ENCODE assay signal across 7 mouse cellular contexts in the genomic region with DNA sequence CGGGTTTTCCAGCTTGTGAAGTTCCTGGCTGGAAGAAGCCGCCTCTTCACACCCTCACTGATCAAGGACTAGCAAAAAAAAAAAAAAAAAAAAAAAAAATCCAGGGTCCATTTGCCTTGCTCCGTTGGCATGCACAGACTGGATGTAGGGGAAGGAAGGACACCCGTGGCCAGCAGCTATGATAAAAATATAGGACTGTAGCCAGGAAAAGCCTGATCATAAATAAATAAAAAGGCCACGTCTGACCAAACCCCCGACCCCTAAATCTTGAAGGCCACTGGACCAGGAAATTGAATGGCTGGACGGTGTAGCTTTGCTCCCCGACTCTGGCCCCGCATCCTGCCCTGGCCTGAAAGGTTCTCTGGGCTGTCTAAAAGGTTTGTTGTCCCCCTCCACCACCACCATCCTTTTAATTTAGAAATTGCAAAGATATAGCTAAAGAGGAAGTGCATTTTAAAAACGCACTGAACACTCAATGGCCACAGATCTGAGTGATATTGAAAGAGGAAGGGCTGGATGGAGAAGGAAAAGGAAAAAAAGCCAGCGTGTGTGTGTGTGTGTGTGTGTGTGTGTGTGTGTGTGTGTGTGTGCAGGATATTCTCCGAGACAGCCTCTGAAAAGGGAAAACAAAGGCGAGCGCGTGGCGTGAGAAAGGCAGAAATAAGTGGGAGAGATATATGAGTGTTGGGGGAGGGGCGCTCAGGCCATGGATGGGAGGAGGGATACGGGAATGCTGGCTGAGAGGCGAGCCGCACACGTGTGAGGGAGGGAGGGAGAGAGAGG.
DNase-seq lines count a peak whose midpoint lies in the region; ATAC-seq and TF ChIP-seq lines count a peak whose summit lies in the region.

No protein-coding gene starts in this region.

- peak overlapping the region; percentile 25 for H3K4me3 ChIP-seq in embryonic facial prominence, embryonic 15.5 days (replicated peaks)
- peak overlapping the region; percentile 27 for H3K4me3 ChIP-seq in hindbrain, embryonic 16.5 days (ENCODE audit: low read length)
- peak overlapping the region; percentile 29 for H3K4me3 ChIP-seq in lung, embryonic 15.5 days
- peak overlapping the region; percentile 52 for H3K4me3 ChIP-seq in small intestine, adult 2 months (ENCODE audit: low read depth, low read length)

- ATAC-seq in embryonic facial prominence, embryonic 15.5 days (ENCODE audit: insufficient number of reproducible peaks, low FRiP score, low TSS enrichment, low read depth): peak; percentile 21; the same call in 1 of the 2 replicates
- peak; percentile 66 for ATAC-seq in hindbrain, embryonic 16.5 days
- 0 out of 2 replicates have a peak, but pooled peaks have one; percentile 43 for ATAC-seq in lung, embryonic 15.5 days (ENCODE audit: borderline replicate concordance, extremely low read depth, low FRiP score, low TSS enrichment)

- no peaks in the 10 kb centered on the region for H3K9me3 ChIP-seq in embryonic facial prominence, embryonic 15.5 days (replicated peaks)
- H3K9me3 ChIP-seq in hindbrain, embryonic 16.5 days (ENCODE audit: control insufficient read depth, low read length): no peaks in the 10 kb centered on the region
- no peaks in the 10 kb centered on the region for H3K9me3 ChIP-seq in lung, embryonic 15.5 days

- 5% methylated on average over 21 of the region's 21 CpGs for WGBS in embryonic facial prominence, embryonic 15.5 days
- 3% methylated on average over 21 of the region's 21 CpGs for WGBS in hindbrain, embryonic 16.5 days
- WGBS in lung, embryonic 15.5 days: 2% methylated on average over 21 of the region's 21 CpGs
- 6% methylated on average over 20 of the region's 21 CpGs for WGBS in small intestine, adult 2 months

- DNase-seq in testis, postnatal 10 days (ENCODE audit: low spot score): peak; percentile 65
- DNase-seq in testis, postnatal 14 days (ENCODE audit: low spot score): no peak
- DNase-seq in spleen, postnatal 4 days (ENCODE audit: low spot score in 2 of 2): no peak

- peaks cover 24% of the 10 kb centered on the region for H3K27me3 ChIP-seq in embryonic facial prominence, embryonic 15.5 days
- H3K27me3 ChIP-seq in hindbrain, embryonic 16.5 days (replicated peaks; ENCODE audit: control insufficient read depth, insufficient read depth, low read length): peaks cover 24% of the 10 kb centered on the region
- H3K27me3 ChIP-seq in lung, embryonic 15.5 days: peaks cover 22% of the 10 kb centered on the region
- peaks cover 20% of the 10 kb centered on the region for H3K27me3 ChIP-seq in small intestine, adult 2 months (ENCODE audit: control insufficient read depth, insufficient read depth, low read length)

- TF ChIP-seq CTCF in small intestine, adult 2 months (IDR thresholded peaks at IDR 0.05; ENCODE audit: extremely low read depth, insufficient read length, insufficient replicate concordance, low read depth, low read length): no peak

- H3K9ac ChIP-seq in embryonic facial prominence, embryonic 15.5 days: 0 out of 2 replicates have a peak overlapping the region, but pooled peaks have one; percentile 6
- peak overlapping the region; percentile 33 for H3K9ac ChIP-seq in hindbrain, embryonic 16.5 days (ENCODE audit: low read depth, low read length)
- H3K9ac ChIP-seq in lung, embryonic 15.5 days: peak overlapping the region; percentile 7; the same call in 1 of the 2 replicates

- peaks cover 33% of the 10 kb centered on the region for H3K4me1 ChIP-seq in embryonic facial prominence, embryonic 15.5 days
- peaks cover 23% of the 10 kb centered on the region for H3K4me1 ChIP-seq in hindbrain, embryonic 16.5 days (ENCODE audit: control insufficient read depth, insufficient read depth, low read depth, low read length)
- peaks cover 46% of the 10 kb centered on the region for H3K4me1 ChIP-seq in lung, embryonic 15.5 days
- H3K4me1 ChIP-seq in small intestine, adult 2 months (ENCODE audit: control insufficient read depth, insufficient read depth, insufficient read length, low read length): peaks cover 17% of the 10 kb centered on the region

- TF ChIP-seq POLR2A in small intestine, adult 2 months (IDR thresholded peaks at IDR 0.05; ENCODE audit: low read depth, low read length): no peak

- peak overlapping the region; percentile 52 for H3K4me2 ChIP-seq in embryonic facial prominence, embryonic 15.5 days (replicated peaks)
- H3K4me2 ChIP-seq in hindbrain, embryonic 16.5 days (ENCODE audit: low read length): peak overlapping the region; percentile 48
- H3K4me2 ChIP-seq in lung, embryonic 15.5 days: peak overlapping the region; percentile 64

- no peaks in the 10 kb centered on the region for H3K36me3 ChIP-seq in embryonic facial prominence, embryonic 15.5 days
- H3K36me3 ChIP-seq in hindbrain, embryonic 16.5 days (ENCODE audit: control insufficient read depth, insufficient read depth, low read length): no peaks in the 10 kb centered on the region
- no peaks in the 10 kb centered on the region for H3K36me3 ChIP-seq in lung, embryonic 15.5 days
- H3K36me3 ChIP-seq in small intestine, adult 2 months (ENCODE audit: control insufficient read depth, insufficient read depth, low read length): no peaks in the 10 kb centered on the region

- no peak overlapping the region for H3K27ac ChIP-seq in embryonic facial prominence, embryonic 15.5 days (replicated peaks)
- peak overlapping the region; percentile 48 for H3K27ac ChIP-seq in hindbrain, embryonic 16.5 days (ENCODE audit: low read depth, low read length)
- H3K27ac ChIP-seq in lung, embryonic 15.5 days: peak overlapping the region; percentile 53; the same call in 1 of the 2 replicates
- H3K27ac ChIP-seq in small intestine, adult 2 months (ENCODE audit: insufficient read depth, low read depth, low read length): no peak overlapping the region; the same call in 1 of the 2 replicates

Comparison
In these comparisons a context has a peak if more than half of its experiments do, and no peak if none do; other contexts are left out.
1. H3K27ac ChIP-seq: peak in hindbrain, embryonic 16.5 days (single experiment) and lung, embryonic 15.5 days (single experiment); none in embryonic facial prominence, embryonic 15.5 days (single experiment) and small intestine, adult 2 months (single experiment).
2. Peak in every context shown above with its lines, with median percentiles within 50 percentile points of each other: ATAC-seq, H3K4me2 ChIP-seq, H3K4me3 ChIP-seq and H3K9ac ChIP-seq.